Mouse (Mus musculus) left cerebral cortex, postnatal 4 days (tissue): ENCODE measurements at regions not wholly inside any gene's neighbourhood (a gene's known extent, or its start where the extent isn't known, plus 50 kb on each side); places are given as distances from the start of the nearest gene placed in this dataset.
A peak's percentile ranks its signal among the peaks of the same experiment; 100 is the strongest.

Experiments used
- DNase-seq: peaks from one replicate; pipeline ENCODE4 v3.0.0-alpha.2; 2022
- intact Hi-C: fragments of 180-260 bp; cut with DNase I; formaldehyde crosslinking; loops from one replicate; pipeline ENCODE4 v1.15.1; 2025

- DNase-seq = no peak
- intact Hi-C loops = no loop called here
Measured at GRCm38 (mm10) chr17:41990804-41991203, 324.9 kb upstream of the Ptchd4 start.

DNA sequence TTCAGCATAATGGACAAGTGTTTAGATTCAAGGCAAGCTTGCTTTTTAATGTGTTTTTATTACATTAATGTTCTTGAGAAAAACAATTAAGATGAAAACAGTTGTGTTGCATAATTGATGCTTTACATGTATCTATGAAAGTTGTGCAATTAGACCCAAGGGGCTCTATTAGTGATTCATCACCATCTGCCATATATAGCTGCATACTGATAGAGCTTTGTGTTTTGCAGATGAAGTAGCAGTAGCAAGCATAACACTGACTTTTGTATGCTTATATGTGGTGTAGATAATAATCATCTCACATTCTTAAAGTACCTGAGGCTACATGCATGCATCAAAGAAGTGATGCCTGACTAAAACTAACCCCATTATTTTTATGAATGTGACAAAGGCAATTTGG lies 307.3 kb upstream of the Ptchd4 start:
- intact Hi-C loops = no loop called here
- DNase-seq = no peak

- DNase-seq = no peak
- intact Hi-C loops = no loop called here
Measured at GRCm38 (mm10) chr17:42024295-42024694, 291.5 kb upstream of the Ptchd4 start.

DNA sequence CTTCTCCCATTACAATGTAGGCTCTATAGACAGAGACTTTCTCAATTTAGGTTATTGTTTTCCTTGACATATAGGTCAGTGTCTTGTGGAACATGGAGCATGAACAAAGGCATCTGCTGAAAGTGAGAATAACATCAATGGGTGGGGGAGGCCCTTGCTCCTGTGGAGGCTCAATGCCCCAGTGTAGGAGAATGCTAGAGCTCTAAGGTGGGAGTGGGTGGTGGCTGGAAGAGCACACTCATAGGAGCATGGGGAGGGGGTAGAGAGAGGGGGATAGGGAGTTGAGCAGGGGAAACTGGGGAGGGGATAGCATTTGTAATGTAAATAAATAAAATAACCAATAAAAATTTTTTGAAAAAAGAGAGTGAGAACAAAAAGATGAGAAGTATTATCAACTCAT lies 288.5 kb upstream of the Ptchd4 start:
- DNase-seq = no peak
- intact Hi-C loops = no loop called here

DNA sequence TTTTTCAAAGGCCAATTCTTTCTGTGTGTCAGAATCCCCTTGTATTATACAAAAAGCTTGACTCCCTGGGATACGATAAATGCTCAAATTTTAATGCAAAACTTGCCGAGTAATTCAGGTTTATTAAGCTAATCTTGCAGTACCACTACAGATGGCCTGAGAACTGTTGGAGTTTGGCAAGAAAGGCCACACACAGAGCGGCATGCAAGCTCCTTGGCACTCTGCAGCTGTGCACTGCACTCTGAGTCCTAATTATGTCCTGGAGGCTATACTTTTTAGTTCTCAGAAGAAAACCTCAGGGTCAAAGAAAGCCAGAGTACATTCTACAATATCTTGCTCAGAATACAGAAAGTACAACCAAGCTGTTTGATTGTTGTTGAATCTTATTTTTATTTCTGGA lies 286.3 kb upstream of the Ptchd4 start:
- DNase-seq = peak; percentile 41
- intact Hi-C loops = no loop called here

DNA sequence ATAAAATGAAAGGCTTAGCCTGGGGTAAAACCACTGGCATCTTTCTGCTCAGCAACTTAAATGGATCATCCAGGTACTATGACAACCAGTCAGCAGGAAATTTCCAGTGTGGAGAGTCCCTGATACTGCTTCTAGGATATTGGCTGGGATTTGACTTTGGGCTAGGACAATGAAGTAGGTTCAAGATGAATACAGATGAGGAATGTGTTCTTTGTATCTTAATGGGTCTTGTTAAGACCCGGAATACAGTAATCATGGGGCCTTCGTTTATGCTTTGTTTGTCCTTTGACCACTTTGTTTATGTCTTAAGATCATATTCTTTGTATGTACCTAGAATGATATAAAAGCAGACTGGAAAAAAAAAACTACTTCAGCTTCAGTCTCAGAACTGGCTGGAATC lies 278.7 kb upstream of the Ptchd4 start:
- no peak for DNase-seq
- intact Hi-C loops = no loop called here

DNA sequence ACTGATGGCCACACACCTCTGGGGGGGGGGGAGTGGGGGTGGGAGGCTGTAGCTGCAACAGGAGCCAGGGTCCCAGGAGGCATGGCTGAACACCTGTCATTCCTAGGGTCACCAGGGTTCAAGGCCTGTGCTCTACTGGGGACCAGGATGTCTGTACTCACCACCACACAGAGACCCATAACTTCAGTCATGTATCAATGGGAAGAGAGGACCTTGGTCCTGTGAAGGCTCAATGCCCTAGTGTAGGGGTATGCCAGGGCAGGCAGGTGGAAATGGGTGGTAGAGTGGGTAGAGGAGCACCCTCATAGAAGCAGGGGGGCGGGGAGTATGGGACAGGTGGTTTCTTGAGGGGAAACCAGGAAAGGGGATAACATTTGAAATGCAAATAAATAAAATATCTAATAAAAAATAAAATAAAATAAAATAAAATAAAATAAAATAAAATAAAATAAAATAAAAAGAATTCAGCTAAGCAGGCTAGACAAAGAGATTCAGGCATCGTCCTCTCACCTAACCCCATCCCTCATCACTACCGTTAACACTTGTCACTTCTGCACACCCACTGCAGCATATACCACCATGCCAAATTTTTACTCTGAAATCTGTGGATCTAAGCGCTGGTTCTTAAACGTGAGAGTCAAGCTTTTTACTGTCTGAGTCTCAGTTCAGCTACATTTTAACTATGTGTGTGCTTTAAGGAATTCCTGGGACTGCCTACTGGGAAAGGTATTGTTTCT lies 265.8 kb upstream of the Ptchd4 start:
- DNase-seq = no peak
- intact Hi-C loops = no loop called here

GRCm38 (mm10) chr17:42090764-42091452 lies 224.8 kb upstream of the Ptchd4 start:
- intact Hi-C loops = no loop called here

GRCm38 (mm10) chr17:42113684-42114083 lies 202.1 kb upstream of the Ptchd4 start:
- intact Hi-C loops = no loop called here
- no peak for DNase-seq

More at GRCm38 (mm10) chr17:42090764-42091452, 224.8 kb upstream of the Ptchd4 start:
- no peak for DNase-seq

- DNase-seq = peak; percentile 72
- intact Hi-C loops = no loop called here
Measured at GRCm38 (mm10) chr17:42120759-42121158, 195.0 kb upstream of the Ptchd4 start.

DNA sequence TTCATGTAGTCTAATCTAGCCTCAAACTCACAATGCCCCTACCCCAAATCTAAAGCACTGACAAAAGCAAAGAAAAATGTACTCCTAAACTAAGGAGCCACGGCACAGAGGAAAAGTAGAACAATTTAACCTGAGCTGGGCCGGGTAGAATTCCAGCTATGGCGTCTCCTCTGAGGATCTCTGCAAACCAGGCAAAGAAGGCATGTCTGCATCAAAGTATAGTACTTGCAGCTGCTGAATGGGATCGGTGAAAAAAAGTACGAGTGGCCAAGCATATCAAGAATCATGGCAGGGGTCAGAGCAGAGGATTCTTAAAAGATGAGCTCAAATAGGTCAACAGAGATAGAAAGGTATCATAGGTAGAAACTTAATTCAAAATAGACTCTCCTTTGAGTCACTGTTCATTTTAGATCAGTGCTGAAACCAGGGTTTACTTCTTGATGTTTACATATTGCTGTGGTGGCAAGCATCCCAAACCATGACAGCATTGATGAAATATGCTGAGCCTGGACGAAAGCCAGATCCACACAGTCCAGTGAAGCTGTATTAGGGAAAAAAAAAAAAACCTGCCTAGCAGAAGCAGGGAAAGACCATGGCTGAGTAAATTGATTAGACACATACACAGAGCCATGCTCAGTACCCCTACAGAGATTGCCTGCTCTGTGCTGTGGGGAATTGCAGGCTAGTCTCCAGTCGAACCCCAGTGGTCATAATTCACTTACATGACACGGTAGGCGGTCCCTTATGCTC lies 189.1 kb upstream of the Ptchd4 start:
- intact Hi-C loops = no loop called here
- DNase-seq = peak; percentile 85

DNA sequence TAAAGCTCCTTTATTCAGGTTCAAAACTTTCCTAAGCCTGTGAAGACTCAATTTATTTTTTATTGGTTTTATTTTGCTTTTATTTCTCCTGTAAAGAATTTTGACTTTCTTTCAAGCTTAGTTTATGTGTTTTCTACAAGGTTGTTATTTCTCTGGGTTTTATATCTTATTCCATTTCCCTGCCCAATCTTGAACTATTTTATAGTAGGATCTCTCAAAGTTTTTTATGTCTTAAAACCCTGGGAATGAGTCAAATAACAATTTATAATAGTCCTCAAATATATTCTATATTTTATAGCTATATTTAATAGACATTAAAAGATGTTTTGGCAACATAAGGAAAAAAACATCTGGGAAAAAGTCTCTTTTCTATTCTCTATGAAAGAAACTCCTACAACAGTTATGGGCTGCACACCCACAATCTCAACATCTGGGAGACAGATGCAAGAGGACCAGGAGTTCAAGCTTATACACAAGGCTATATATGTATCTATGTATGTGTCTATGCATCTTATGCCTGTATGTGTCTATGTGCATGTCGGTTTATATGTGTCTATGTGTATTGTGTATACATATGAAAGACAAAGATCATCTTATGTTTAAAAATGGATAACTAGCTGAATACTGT lies 146.2 kb upstream of the Ptchd4 start:
- DNase-seq = no peak
- intact Hi-C loops = no loop called here

DNA sequence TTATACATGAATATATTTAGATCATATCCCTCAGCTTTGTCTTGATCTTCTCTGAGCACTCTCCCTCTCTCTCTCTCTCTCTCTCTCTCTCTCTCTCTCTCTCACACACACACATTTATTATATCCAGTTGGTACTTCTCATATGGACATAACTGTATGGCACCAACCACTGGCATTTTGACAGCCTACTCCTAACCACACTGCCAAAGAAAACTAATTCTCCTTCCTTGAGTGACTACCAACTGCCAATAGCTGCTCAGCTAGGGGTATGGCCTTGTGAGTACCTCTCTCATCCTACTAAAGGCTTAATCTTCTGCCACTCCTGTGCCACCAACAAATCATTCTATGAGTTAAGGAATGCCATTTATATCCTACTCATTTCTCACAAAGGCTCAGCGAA lies 127.2 kb upstream of the Ptchd4 start:
- intact Hi-C loops = no loop called here
- no peak for DNase-seq

GRCm38 (mm10) chr17:42190206-42190902 lies 125.4 kb upstream of the Ptchd4 start:
- peak; percentile 80 for DNase-seq
- intact Hi-C loops = no loop called here
